Mouse (Mus musculus) adipocyte (in vitro differentiated cells): ENCODE measurements around the gene Slc22a16.
"Not testable (repeated sequence)": the region's sequence is repeated elsewhere in the genome, so short reads cannot be mapped to it uniquely, and the experiment has no call there.

Experiments used
- DNase-seq: peaks from one replicate; pipeline ENCODE4 v3.0.0-alpha.2; 2016; ENCODE audit warnings: low spot score

The Slc22a16 gene

GRCm38 (mm10) chr10:40570036-40570435 lies at the start of gene Slc22a16:
Slc22a16 (plus strand) TSS chr10:40570336.
- DNase-seq, result no peak

GRCm38 (mm10) chr10:40521579-40521978 lies 48.6 kb upstream of the Slc22a16 start:
- DNase-seq, result peak; percentile 42

- DNase-seq, result no peak
Observed at GRCm38 (mm10) chr10:40523312-40523975, 46.7 kb upstream of the Slc22a16 start.

- DNase-seq, result peak; percentile 60
Observed at GRCm38 (mm10) chr10:40524032-40524806, 45.9 kb upstream of the Slc22a16 start.

GRCm38 (mm10) chr10:40524991-40525390 lies 45.1 kb upstream of the Slc22a16 start:
- DNase-seq, result peak; percentile 88

GRCm38 (mm10) chr10:40525616-40526155 lies 44.5 kb upstream of the Slc22a16 start:
- no peak for DNase-seq

GRCm38 (mm10) chr10:40526301-40526761 lies 43.8 kb upstream of the Slc22a16 start:
- DNase-seq, result no peak

GRCm38 (mm10) chr10:40526986-40527385 lies 43.1 kb upstream of the Slc22a16 start:
- DNase-seq, result no peak

GRCm38 (mm10) chr10:40527573-40527972 lies 42.6 kb upstream of the Slc22a16 start:
- DNase-seq, result no peak

- DNase-seq, result no peak
Observed at GRCm38 (mm10) chr10:40528668-40529067, 41.5 kb upstream of the Slc22a16 start.

GRCm38 (mm10) chr10:40529617-40530016 lies 40.5 kb upstream of the Slc22a16 start:
- DNase-seq, result peak; percentile 24

GRCm38 (mm10) chr10:40530661-40531060 lies 39.5 kb upstream of the Slc22a16 start:
- peak; percentile 36 for DNase-seq

- DNase-seq, result not testable (repeated sequence)
Observed at GRCm38 (mm10) chr10:40532586-40532985, 37.5 kb upstream of the Slc22a16 start.

GRCm38 (mm10) chr10:40541351-40541750 lies 28.8 kb upstream of the Slc22a16 start:
- no peak for DNase-seq

- no peak for DNase-seq
Observed at GRCm38 (mm10) chr10:40549317-40549716, 20.8 kb upstream of the Slc22a16 start.

GRCm38 (mm10) chr10:40551801-40552200 lies 18.3 kb upstream of the Slc22a16 start:
- peak; percentile 41 for DNase-seq

- not testable (repeated sequence) for DNase-seq
Observed at GRCm38 (mm10) chr10:40565695-40566094, 4.4 kb upstream of the Slc22a16 start.

- no peak for DNase-seq
Observed at GRCm38 (mm10) chr10:40575912-40576634, 5.9 kb downstream of the Slc22a16 start.

GRCm38 (mm10) chr10:40583584-40584255 lies 13.6 kb downstream of the Slc22a16 start:
- DNase-seq, result peak; percentile 33

GRCm38 (mm10) chr10:40592186-40592585 lies 22.1 kb downstream of the Slc22a16 start:
- DNase-seq, result no peak

- peak; percentile 85 for DNase-seq
Observed at GRCm38 (mm10) chr10:40597177-40597576, 27.0 kb downstream of the Slc22a16 start.
